Mouse (Mus musculus) cerebellum, postnatal 4 days (tissue): Measurements from ENCODE around the gene Vstm2l.

Experiments used
- DNase-seq, 2 experiments: peaks; one replicate each; pipeline ENCODE4 v3.0.0; 2022; ENCODE audit warnings: low spot score in 2 of 2, mixed read lengths in 1 of 2

Gene Vstm2l

DNA sequence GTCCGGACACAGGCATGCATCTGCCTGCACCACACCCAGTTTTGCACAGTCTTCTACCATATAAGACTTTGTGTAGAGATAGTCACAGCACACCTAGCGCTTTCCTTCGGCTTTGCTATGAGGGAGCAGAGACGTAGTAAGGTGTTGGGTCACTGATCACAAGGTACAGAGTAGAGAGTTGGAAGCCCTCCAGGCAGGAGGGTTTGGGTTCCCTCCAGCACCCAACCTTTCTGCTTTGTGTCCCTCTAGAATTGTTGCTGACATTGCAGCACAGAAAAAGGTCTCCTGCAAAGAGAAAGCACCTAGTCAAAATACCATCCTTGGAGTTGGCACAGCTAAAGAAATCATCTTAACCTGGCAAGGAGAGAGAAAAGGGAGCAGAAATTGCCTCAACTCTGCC is 78.0 kb downstream of the Vstm2l start:
- DNase-seq: no peak
